Mouse (Mus musculus) layer of hippocampus, adult 9-11 months (tissue): ENCODE data around the gene Gm38431.

Experiments
- DNase-seq: peaks from one replicate; pipeline ENCODE4 v3.0.0; 2022

The Gm38431 gene

DNA sequence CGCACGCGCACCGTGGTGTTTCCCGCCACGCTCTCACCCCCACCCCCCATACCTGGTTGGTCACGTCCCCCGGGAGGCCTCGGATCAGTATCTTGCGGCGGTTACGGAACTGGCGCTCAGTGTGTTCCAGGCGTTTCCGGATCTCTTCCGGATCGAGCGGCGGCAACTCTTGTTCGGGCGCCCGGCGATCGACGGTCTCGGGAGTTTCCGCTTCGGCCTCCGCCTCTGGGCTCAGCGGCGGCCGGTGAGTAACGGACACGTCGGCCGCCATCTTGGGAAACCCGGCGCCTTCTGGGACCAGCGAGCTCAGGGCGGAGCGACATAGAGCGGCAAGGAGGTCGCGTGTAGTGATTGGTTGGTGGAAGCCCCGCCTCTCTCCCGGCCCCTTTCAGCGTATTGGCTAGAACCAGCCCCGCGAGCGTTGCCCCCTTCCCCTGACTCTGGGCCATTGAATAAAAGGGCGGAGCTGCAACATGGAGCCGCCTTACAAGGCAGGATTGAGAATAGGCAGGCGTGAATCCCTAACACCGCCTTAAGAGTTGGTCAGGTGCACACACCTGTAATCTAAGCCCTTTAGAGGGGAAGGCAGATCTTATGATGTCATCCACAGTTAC, at the start of gene Gm38431, which contains the start of gene Raver1:
Gene Gm38431 (minus strand): TSS at position 291 of the 614 bp plus-strand sequence.
Gene Raver1 (minus strand): TSS at position 302 of the 614 bp plus-strand sequence.
- peak; percentile 99 for DNase-seq

DNA sequence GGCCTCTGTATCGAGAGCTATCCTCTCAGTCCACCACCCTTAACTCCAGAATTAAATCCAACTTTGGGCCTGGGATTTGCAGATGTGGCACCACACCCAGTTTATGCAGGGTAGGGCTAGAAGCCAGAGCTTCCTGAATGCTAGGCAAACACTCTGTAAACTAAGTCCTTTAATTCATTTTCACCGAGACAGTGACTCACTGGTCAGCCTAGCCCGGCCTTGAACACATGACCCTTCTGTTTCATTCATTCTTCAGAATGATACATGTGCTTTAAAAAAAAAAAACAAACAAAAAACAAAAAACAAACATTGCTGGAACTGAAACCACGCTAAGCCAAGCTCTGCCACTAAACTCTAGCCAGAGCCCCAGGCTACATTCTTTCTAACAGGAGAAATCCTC, 46.6 kb upstream of the Gm38431 start:
- DNase-seq, result no peak

DNA sequence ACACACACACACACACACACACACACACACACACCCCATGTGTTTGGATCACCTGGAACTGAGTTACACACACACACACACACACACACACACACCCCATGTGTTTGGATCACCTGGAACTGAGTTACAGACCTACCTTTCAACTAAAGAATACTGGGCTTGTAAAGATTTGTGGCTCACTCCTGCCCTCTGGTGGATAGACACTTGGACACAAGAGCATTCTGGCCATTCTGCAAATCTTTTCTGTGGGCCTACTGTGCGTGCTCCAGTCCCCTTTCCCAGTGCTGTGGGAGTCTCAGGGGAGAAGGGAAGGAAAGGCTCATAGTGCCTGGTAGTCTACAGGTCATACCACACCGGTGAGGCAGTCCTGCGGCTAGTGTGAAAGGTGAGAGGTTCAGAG, 45.4 kb upstream of the Gm38431 start:
- no peak for DNase-seq

DNA sequence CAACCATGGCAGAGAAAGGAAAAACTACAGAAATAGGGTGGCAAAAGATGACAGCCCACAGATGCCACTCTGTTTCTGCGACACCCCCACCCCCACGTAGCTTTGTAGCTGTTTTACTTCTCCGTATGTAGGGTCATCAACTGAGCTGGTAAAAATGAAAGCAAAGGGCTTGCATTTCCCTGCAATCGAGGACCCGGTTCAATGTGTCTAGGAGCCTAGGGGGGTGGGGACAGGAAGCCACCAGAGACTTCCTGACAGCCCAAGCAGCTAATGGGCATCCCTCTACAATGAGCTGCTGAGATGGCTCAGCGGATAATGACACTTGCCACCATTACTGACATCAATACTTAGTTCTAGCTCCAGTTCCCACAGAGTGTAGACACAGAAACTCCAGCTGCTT, 44.6 kb upstream of the Gm38431 start:
- no peak for DNase-seq

- no peak for DNase-seq
Measured at GRCm38 (mm10) chr9:21135941-21136381, 44.2 kb upstream of the Gm38431 start.

DNA sequence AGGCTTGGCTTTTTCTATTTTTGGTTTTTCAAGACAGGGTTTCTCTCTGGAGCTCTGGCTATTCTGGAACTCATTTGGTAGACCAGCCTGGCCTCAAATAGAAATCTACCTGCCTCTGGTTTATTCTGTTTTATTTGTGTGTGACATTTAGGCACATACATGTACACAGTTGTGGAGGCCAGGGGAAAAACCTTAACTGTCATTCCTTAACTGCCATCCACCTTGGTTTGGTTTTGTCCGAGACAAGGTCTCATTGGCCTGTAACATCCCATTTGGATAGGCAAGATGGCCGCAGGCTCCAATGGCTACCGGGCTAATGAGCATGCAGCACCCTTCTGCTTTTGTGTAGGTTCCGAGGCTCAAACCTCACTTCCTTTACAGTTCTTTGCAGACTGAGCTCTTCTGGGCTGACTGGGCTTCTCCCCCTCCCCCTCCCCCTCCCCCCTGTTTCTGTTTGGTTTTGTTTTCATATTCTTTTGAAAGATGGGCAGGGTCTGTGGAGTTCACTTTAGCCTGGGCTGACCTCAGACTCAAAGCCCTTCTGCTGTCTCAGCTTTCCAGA, 43.6 kb upstream of the Gm38431 start:
- DNase-seq, result no peak

DNA sequence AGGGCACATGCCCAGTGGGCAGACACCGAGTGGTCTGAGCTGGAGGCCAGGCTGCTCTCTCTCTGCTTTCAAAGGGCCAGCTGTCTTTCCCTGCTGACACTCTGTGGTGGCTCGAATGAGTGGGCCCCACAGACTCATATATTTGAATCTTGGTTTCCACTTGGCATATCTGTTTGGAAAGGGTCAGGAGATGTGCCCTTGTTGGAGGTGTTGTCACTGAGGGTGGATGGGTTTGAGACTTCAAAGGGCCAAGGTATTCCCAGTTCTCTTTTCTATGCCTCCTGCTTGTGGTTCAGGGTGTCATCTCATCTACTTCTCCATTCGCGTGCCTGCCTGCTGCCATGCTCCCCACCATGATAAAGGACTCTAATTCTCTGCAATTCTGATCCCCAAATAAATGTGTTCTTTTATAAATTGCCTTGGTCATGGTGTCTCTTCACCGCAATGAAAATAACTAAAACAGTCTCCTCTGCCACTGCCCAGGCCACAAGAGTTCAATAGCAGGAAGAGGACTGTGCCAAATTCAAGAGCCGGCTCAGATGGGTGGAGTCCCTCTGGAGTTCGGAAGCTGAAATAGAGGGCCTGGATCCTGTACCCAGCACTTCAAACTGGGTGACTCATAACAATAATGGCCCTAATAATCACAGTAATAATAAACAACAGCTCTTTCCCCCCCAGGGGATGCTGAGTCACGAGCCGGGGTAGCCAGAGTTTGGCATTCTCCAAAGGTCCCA, 43.0 kb upstream of the Gm38431 start:
- DNase-seq, result no peak

DNA sequence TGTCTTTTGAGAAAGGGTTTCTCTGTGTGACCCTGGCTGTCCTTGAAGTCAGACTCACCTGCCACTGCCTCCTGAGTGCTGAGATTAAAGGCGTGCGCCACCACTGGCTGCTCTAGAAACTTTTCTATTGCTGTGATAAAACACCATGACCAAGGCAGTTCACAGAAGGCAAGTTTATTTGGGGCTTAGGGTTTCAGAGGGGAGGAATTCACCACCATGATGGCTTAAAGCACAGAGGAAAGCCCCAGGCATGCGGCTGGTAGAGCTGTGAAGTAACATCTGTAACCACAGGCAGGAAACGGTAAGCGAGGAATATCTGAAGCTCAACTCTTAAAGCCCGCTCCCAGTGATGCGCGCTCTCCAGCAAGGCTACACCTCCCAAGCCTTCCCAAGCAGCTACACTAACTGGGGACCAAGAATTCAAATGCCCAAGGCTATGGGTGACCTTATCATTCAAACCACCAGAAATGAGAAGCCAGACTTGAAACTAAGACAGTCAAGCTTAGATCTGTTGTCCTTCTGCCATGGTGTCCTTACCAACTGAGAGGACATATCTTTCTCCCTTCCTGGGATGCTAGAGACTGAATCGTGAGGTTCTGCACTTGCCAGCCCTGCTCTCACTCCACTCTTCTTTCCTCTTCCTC, 41.4 kb upstream of the Gm38431 start:
- no peak for DNase-seq

DNA sequence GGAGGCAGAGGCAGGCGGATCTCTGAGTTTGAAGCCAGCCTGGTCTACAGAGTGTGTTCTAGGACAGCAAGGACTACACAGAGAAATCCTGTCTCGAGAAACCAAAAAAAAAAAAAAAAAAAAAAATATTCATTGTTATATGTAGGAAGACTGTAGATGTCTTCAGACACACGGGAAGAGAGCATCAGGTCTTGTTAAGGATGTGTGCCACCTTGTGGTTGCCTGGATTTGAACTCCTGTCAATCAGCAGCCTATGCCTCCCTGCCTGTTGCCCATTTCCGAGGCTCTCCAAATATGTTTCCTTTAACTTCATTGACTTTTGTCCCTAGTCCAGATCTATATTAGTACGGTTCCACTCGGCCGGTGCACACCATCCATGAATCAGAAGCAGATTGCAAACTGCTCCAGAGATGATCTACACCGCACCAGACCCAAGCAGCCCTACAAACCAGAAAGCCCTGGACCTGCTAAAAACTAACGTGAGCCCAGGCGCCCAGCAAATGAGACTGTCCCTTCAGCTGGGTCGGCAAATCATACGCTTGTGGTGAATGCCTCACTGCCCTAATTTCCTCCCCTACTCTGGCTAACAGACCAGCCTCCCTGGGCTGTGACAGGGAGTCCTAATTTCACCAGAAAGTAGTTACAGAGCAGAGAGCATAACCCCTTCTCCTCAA, 40.4 kb upstream of the Gm38431 start:
- DNase-seq, result no peak

DNA sequence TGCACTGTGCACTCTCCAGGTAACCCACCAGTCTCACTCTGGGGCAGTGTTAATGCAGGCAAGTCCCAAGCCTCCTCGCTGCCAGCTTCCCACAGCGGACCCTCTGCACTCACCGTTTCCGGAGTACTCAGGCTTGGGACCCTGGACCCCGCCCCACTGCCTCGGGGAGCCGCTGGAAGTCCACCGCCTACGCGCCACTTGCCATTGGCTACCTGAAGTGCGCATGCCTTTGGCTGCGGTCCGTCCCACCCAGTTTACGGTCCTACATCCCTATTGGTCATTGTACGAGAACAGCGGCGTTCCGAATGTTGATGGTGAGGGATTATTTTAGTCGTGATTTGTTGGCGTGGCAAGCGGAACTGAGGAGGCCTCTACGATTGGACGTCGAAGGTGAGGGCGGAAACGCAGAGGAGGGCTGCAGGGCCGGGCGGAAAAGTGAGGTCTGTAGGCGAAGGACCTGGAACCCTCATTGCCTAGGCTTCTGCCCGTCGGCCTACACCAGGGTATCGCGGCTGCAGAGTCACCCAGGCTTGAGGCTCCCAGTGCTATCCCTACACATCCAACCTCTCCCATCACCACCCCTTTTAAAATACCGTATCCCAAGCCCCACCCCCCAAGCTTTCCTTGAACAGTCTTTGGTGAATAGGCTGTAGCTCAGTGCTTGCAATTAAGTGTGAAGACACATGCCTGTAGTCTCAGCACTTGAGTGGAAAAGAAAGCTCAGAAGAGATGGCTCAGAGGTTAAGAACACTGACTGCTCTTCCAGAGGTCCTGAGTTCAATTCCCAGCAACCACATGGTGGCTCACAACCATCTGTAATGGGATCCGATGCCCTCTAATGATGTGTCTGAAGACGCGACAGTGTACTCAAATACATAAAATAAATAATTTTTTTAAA, 39.5 kb upstream of the Gm38431 start, which contains the start of gene Tyk2:
Gene Tyk2 (minus strand): TSS at position 185 of the 898 bp plus-strand sequence.
- peak; percentile 98 for DNase-seq

- no peak for DNase-seq
Measured at GRCm38 (mm10) chr9:21126259-21126627, 34.4 kb upstream of the Gm38431 start.

- no peak for DNase-seq
Measured at GRCm38 (mm10) chr9:21125502-21126258, 33.9 kb upstream of the Gm38431 start.

DNA sequence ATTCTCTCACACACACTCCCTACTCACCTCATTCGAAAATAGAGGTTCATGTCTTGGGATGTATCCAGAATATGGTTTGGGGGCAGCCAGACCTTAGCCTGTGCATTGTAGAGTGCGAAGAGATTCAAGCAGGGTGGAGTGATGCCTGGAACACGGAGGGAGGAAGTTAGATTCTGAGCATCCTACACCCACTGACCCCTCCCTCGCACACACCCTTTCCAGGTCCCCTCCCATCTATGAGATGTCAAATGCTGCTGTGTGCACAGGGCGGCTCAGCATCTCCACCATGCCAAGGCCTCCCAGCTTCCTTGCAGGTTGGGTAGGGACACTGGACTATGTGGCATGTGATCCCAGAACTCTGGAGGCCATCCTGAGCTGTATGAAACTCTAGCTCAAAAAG, 33.0 kb upstream of the Gm38431 start:
- DNase-seq, result no peak

GRCm38 (mm10) chr9:21121483-21121882, 29.7 kb upstream of the Gm38431 start:
- DNase-seq, result no peak

- no peak for DNase-seq
Measured at GRCm38 (mm10) chr9:21117073-21117472, 25.3 kb upstream of the Gm38431 start.

DNA sequence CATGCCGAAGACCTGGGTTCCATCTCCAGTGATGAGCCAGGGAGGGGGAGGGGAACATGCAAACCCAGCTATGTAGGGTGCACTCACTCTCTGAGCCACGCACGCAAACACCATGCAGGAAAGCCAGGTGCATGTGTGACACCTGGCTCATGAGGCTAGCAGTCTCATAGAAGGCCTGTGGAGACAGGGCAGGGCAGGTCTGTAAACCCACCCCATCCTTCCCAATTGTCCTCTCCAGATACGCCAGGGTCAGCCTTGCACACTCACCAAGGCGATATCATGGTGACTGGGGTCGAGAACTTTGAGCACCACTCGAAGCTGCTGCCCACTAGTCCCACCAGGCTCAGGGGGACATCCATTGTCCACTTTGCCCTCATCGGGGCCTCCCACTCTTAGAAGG, 23.3 kb upstream of the Gm38431 start:
- no peak for DNase-seq

DNA sequence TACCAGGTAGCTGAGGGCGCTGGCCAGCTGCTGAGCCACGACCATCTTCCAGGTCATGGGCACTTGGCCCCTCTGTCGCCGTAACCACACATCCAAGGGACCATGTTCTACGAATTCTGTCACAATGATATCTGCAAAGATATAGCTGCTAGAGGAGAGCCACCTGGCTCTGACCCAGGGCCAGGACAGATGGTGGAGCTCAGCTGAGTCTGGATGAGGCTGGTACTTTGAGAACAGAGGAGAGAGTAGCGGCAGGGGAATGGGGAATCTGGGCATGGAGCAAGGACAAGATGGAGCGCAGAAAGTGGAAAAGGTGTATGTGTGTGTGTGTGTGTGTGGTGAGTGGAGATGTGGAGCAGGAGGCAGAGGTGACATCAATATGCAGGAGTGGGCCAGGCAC, 22.4 kb upstream of the Gm38431 start:
- no peak for DNase-seq

- no peak for DNase-seq
Measured at GRCm38 (mm10) chr9:21113751-21114150, 22.0 kb upstream of the Gm38431 start.

DNA sequence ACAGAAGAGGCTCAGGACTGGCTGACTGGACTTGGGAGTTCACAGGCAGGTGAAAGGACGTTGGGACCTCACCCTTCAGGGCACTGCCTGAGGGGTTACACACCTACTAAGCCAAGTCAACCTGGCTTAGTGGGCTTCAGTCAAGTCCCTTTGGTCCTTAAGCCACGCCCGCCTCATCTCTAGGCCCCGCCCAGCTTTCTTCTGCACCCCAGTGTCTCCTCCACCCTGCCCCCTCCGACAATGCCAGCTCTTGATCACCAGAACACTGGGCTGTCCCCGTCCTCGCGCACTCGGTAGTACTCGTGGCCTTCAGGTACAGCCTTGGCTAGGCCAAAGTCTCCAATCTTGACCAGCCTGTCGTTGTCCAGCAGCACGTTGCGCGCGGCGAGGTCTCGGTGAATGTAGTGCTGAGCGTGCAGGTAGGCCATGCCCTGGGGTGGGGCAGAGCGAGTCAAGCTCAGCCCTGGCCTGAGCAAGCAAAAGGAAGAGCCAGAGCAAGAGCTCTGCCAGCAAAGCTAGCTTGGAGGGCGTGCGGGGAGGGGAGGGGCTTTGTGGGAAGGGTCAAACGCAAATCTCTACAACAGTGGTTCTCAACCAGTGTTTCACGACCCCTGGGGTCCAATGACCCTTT, 15.9 kb upstream of the Gm38431 start:
- DNase-seq, result no peak

- peak; percentile 40 for DNase-seq
Measured at GRCm38 (mm10) chr9:21105760-21106564, 14.2 kb upstream of the Gm38431 start.
